Mouse (Mus musculus): Measurements from ENCODE around the gene Asap3.

DNA sequence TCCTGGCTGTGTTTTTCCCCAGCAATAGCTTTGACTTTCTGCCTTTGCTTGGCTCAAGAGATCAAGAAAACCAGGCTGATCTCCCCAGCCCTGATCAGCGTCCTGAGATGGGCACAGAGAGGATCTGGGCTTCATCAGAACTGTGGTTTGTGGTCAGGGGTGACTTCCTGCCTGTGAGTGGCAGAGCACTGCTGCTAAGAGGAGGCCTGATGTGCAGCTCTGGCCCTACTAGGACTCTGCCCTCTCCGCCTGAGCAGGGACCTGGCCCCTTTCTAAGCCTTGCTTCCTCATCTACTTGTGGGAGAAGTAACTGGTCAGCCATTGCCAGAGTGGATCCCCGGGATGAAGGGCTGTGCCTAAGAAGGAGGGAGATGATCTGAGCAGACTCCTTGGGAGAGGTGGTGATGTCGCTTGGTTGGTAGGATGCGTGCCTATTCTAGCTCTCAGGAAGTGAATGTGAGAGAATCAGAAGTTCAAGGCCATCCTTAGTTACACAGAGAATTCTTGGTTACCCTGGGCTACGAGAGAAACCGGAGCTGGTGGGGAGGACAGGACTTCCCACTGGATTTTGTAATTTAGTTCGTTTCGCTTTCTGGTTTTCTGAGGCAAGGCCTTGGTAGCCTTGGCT, 60.7 kb downstream of the Asap3 start:
- TF ChIP-seq CTCF (IDR thresholded peaks at IDR 0.05; ENCODE audit: low read depth) (no peak), EP300 (optimal IDR thresholded peaks at IDR 0.05) (no peak)
